Mouse (Mus musculus) midbrain, embryonic 16.5 days (tissue): ENCODE measurements at regions not wholly inside any gene's neighbourhood (a gene's known extent, or its start where the extent isn't known, plus 50 kb on each side); places are given as distances from the start of the nearest gene placed in this dataset.

ENCODE experiments used
- ATAC-seq: fragments of 200-750 bp; cut with Nextera tagmentation; 2 replicates; pipeline ENCODE4 v1.8.0; 2017; ENCODE audit warnings: moderate TSS enrichment
- H3K27ac ChIP-seq: fragments of 300-500 bp; sonication (generic); 2 replicates; pipeline ENCODE4 v1.5.1; 2014; ENCODE audit warnings: mild to moderate bottlenecking, low read length, mixed read lengths
- H3K27me3 ChIP-seq: fragments of 300-500 bp; sonication (generic); 2 replicates; pipeline ENCODE4 v1.6.1; 2014; ENCODE audit warnings: low read depth, low read length, mixed read lengths; ENCODE audit not compliant: control insufficient read depth, insufficient read depth
- H3K36me3 ChIP-seq: fragments of 300-500 bp; sonication (generic); 2 replicates; pipeline ENCODE4 v1.6.1; 2014; ENCODE audit warnings: mild to moderate bottlenecking, low read length, moderate library complexity, mixed read lengths; ENCODE audit not compliant: control insufficient read depth, insufficient read depth
- H3K4me1 ChIP-seq: fragments of 300-500 bp; sonication (generic); 2 replicates; pipeline ENCODE4 v1.6.1; 2014; ENCODE audit warnings: mild to moderate bottlenecking, low read length, mixed read lengths; ENCODE audit not compliant: control insufficient read depth, insufficient read depth
- H3K4me2 ChIP-seq: fragments of 300-500 bp; sonication (generic); 2 replicates; pipeline ENCODE4 v1.6.1; 2014; ENCODE audit warnings: mild to moderate bottlenecking, low read length, mixed read lengths
- H3K4me3 ChIP-seq: fragments of 300-500 bp; sonication (generic); 2 replicates; pipeline ENCODE4 v1.5.1; 2014; ENCODE audit warnings: low read depth, mild to moderate bottlenecking, low read length, moderate library complexity, mixed read lengths
- H3K9ac ChIP-seq: fragments of 300-500 bp; sonication (generic); 2 replicates; pipeline ENCODE4 v1.6.1; 2014; ENCODE audit warnings: low read depth, low read length, mixed read lengths
- H3K9me3 ChIP-seq: fragments of 300-500 bp; sonication (generic); replicated peaks from 2 replicates; pipeline ENCODE4 v1.6.1; 2014; ENCODE audit warnings: mild to moderate bottlenecking, low read length, mixed read lengths; ENCODE audit not compliant: control insufficient read depth, poor library complexity, severe bottlenecking
- WGBS: fragments of 180-500 bp; shearing (Covaris S2); extraction: QIAGEN DNeasy Blood & Tissue Kit; methylation state at CpG from one replicate; pipeline ENCODE4 v1.1.7; 2014; 5-methylcytosine and 5-hydroxymethylcytosine counted together

DNA sequence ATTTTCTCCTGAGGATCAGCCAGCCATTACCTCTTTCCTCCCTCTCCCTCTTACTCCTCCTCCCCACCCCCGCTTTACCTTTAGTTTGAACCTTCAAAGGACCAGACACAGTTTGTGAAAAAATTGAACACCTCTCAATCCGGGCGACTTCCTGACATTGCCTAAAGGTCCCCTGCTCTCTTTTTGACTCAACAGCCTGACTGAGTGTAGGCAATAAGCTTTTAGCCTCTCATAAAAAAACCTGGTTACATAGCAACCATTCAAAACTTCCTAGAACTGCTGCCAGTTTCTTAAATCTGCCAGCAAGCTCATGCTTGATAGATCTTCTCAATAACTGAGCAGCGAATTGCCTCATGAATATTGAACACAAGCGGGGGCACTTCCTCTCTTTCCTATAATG lies 71.7 kb downstream of the Zfp945 start:
- H3K9me3 ChIP-seq, result peaks cover 43% of the 10 kb centered on the region
- peaks cover 18% of the 10 kb centered on the region for H3K36me3 ChIP-seq
- no peak overlapping the region for H3K4me3 ChIP-seq
- H3K27ac ChIP-seq, result no peak overlapping the region
- H3K4me2 ChIP-seq, result no peak overlapping the region
- 72% methylated on average over 5 of the region's 5 CpGs for WGBS
- no peaks in the 10 kb centered on the region for H3K27me3 ChIP-seq
- no peaks in the 10 kb centered on the region for H3K4me1 ChIP-seq
- ATAC-seq, result no peak
- H3K9ac ChIP-seq, result no peak overlapping the region

DNA sequence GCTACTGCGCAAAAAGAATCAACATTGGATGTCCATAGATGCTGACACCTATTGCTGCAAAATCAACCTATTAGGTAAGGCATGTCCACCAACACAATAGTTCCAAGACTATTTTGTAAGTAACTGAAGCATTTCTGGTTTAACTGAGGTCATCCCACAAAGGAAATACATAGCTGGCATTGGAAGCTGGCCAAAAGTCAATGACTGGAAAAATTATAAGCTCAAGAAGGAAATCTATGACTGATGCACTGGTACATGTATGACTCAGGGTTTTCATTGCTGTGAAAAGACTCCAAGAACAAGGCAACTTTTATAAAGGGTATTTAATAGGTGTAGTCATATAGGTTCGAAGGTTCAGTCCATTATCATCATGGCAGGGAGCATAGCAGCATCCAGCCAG lies 82.5 kb downstream of the Zfp945 start:
- Histone ChIP-seq H3K4me1 (no peaks in the 10 kb centered on the region), H3K36me3 (peaks cover 29% of the 10 kb centered on the region), H3K4me3 (no peak overlapping the region), H3K4me2 (no peak overlapping the region), H3K9me3 (peaks cover 30% of the 10 kb centered on the region), H3K27me3 (no peaks in the 10 kb centered on the region), H3K9ac (no peak overlapping the region), H3K27ac (no peak overlapping the region)
- ATAC-seq, result no peak
- WGBS, result 97% methylated on average over 2 of the region's 2 CpGs

DNA sequence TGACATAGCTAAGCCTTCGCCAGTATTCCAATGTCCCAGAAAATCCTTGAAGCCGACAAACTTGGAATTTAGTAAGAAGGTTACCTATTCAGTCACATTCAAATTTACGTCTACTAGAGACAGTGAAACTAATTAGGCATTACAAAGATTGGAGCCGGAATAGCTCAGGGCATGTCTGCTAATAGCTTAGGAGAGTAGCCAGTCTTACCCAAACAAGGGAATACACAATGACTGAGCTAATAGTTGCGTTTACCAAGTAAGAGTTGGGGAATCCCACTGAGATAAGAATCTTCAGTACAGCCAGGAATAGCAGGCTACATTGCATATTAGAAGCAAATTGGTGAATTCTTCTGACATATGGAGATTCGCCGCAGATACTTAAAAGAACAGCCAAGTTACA lies 121.2 kb downstream of the Zfp945 start:
- ATAC-seq, result no peak
- no peak overlapping the region for H3K9ac ChIP-seq
- no peak overlapping the region for H3K4me2 ChIP-seq
- H3K4me3 ChIP-seq, result no peak overlapping the region
- 0 out of 2 replicates have a peak, but pooled peaks cover under 1% of the 10 kb centered on the region for H3K4me1 ChIP-seq
- 60% methylated on average over 7 of the region's 7 CpGs for WGBS
- no peak overlapping the region for H3K27ac ChIP-seq
- H3K27me3 ChIP-seq, result no peaks in the 10 kb centered on the region
- no peaks in the 10 kb centered on the region for H3K9me3 ChIP-seq
- H3K36me3 ChIP-seq, result no peaks in the 10 kb centered on the region

DNA sequence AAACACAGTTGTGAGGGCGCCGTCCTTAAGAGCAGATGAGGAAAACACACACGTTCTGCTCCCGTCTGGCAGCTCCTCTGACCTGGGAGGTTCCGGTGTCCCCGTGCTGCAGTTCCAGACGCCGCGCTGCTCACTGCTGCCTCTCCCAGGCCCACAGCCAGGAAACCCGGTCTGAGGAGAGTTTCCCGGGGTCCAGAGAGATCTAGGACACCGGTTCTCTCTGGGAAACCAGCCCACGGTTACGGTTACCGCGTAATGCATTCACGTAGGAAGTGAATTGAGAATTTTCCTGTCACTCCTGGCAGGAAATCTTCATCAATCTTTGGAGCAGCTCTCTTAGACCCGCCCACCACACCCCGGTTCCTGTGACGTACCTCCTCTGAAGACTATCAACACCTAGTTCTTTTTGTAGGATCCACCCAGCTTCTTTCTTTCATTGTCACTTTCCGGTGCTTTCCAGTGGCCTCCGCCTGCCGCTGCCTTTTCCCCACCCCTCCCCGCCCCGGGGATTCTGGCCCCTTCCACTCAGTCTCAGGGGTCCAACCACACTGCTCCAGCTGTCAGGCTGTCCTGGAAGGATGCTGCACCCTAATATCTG lies 127.3 kb downstream of the Zfp945 start:
- Histone ChIP-seq H3K4me2 (peak overlapping the region; percentile 64), H3K27ac (peak overlapping the region; percentile 92), H3K9me3 (peaks cover 8% of the 10 kb centered on the region), H3K9ac (peak overlapping the region; percentile 84), H3K27me3 (no peaks in the 10 kb centered on the region), H3K4me1 (peaks cover 14% of the 10 kb centered on the region), H3K36me3 (peaks cover 10% of the 10 kb centered on the region; the same call in 1 of the 2 replicates), H3K4me3 (peak overlapping the region; percentile 67)
- 0% methylated on average over 25 of the region's 25 CpGs for WGBS
- ATAC-seq, result peak; percentile 93

DNA sequence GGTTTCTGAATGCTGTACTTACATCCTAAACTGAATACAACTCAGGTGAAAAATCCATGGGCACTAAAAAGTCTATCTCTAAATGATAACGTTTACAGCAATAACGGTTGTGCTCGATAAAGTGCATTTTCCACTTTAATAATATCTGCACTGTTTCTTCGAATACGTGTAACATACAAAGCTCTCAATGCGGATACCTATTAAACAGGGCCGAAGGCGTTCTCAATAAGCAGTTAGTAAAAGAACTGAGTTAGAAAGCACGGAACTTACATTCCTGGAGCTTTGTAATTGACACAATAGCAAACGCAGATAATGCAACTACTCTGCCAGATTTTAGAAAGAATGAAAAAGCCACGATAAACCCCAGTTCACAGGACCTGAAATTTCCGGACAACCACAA lies 127.8 kb downstream of the Zfp945 start:
- peak; percentile 16; the same call in 1 of the 2 replicates for ATAC-seq
- H3K27me3 ChIP-seq, result no peaks in the 10 kb centered on the region
- 11% methylated on average over 12 of the region's 12 CpGs for WGBS

DNA sequence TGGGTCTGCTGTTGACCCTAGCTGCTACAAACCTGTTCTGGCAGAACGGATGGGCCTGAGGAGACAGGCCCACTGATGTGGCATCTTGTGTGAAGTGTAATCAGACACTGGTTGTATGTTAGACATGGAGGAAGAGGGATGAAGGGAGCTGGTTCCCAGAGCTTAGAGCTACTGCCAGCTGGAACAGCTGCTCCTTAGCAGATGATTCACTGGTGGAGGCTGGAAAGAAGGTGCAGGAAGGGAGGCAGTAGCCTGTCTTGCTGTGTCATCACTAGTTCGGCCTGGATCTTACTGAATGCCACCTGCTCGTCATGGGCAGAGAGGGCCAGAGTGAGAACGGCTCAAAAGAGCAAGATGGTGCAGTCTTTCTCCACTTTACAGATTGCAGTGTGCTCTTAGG lies 130.6 kb downstream of the Zfp945 start:
- Histone ChIP-seq H3K9me3 (peaks cover 24% of the 10 kb centered on the region), H3K4me1 (peaks cover 14% of the 10 kb centered on the region), H3K4me3 (no peak overlapping the region), H3K27ac (no peak overlapping the region), H3K36me3 (peaks cover 16% of the 10 kb centered on the region), H3K4me2 (no peak overlapping the region), H3K9ac (no peak overlapping the region), H3K27me3 (no peaks in the 10 kb centered on the region)
- ATAC-seq, result no peak
- 97% methylated on average over 4 of the region's 4 CpGs for WGBS

More for the DNA sequence above, 127.8 kb downstream of the Zfp945 start:
- Histone ChIP-seq H3K9ac (peak overlapping the region; percentile 84), H3K4me2 (peak overlapping the region; percentile 64), H3K9me3 (peaks cover 8% of the 10 kb centered on the region), H3K4me3 (peak overlapping the region; percentile 67), H3K36me3 (peaks cover 10% of the 10 kb centered on the region), H3K27ac (peak overlapping the region; percentile 92), H3K4me1 (peaks cover 14% of the 10 kb centered on the region)
